Mouse (Mus musculus): Measurements from ENCODE around the gene Palm. TPM values are rescaled to one million over a fixed set of nuclear protein-coding genes. Genes with fewer than 3 reads are reported as not detected.
A peak's percentile ranks its signal among the peaks of the same experiment; 100 is the strongest.

Palm gene
- total RNA-seq, 4 experiments from 2014 or later, result 72.7 to 123 (median 96.1) TPM

DNA sequence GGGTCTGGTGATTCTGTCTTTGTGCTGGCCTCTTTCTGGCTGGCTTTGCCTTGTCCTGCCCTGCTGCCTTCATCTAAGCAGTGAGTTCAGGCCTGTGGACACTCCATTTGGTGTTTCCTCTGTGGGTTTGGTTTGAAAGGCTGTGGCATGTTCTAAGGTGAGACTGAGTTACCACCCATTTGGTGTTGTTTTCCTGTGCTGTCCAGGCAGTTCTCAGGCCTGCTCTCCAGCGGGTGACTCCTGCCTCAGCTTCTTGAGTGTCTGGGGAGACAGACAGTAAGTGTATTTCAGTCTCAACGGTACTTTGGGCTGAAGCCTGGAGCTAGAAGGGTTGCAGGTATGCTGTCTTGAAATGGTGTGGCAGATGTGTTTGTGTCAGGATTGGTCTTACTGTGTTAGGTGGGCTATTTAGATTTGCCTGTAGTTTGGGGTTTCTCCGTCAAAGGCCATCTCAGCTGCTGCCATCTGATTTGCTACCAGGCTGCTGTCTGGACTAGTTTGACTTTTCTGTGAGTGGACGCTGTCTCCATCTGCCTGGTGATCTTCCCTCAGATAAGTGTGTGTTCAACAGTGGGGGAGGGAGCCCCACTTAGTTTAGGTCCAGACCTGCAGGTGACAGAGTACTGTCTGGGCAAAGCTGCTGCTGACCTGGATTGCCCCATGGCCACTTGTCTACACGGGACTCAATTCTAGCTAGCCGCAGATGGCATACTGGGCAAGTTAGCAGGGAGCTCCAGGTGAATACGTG, 63.5 kb downstream of the Palm start:
- no peak for DNase-seq

DNA sequence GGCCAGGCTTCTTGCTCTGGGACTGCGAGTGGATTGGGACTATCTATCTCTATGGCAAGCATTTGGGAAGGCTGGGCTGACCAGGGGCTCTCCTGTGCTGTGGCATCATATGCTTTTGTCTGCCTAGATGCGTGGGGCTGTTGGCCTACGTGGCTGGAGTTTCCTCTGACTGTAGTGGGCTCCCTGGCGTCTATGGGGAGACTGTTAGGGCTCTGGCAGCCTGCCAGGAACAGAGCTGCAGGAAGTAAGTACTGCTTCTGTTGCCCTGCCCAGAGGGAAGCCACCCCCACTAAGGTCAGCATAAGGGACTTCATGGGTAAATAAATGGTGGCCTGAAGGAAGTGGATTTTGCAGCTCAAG, 64.1 kb downstream of the Palm start:
- DNase-seq, result peak; percentile 66

DNA sequence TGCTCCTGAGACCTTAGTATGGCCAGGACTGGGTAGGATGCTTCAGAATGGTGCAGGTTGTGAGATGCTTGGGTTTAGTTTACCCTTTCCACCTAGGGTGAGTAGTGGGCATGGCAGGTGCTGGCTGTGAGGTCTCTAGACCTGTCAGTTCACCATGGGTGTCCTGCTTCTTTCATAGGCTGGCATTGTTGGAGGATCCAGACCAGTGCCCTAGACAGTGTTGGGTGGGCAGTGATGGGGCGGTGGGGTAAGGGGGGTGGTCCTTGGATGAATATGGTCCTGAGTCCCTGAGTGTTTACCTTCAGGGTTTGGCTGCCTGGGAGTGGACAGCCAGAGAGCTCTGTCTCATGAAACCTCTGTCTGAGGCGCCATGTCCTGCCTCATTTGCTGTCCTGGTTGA, 64.5 kb downstream of the Palm start:
- DNase-seq, result no peak

DNA sequence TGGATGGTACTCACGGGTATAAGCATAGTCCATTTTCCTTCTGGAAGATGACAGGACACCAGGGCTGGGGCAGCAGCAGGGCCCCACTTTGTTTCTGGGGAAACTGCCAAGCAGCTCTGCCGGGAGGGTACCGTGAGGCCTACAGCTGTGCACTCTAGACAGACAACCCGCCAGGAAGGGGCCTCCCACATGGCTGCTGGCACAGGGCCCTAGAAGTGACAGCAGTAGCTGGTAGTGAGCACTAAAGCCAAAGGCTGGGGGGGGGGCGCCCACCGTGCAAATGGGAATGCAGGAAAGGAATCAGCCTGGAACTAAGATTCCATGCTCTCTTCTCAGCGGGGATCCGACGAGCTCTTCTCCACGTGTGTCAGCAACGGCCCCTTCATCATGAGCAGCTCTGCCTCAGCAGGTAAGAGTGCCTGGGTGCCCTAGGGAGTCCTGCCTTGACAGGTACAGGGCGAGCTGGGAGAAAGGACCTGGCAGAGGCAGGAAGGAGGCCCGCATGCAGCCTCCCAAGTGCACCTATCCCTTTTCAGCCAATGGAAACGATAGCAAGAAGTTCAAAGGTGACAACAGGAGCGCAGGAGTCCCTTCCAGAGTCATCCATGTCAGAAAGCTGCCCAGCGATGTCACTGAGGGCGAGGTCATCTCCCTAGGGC, 65.2 kb downstream of the Palm start:
- no peak for DNase-seq

DNA sequence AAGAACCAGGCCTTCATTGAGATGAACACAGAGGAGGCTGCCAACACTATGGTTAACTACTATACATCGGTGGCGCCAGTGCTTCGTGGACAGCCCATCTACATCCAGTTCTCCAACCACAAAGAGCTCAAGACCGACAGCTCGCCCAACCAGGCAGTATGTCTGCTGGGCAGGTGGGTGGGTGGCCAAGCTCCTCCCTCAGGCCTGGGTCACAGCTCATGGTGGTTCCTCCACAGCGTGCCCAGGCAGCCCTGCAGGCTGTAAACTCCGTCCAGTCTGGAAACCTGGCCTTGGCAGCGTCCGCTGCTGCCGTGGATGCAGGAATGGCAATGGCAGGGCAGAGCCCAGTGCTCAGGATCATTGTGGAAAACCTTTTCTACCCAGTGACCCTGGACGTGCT, 65.7 kb downstream of the Palm start:
- no peak for DNase-seq

DNA sequence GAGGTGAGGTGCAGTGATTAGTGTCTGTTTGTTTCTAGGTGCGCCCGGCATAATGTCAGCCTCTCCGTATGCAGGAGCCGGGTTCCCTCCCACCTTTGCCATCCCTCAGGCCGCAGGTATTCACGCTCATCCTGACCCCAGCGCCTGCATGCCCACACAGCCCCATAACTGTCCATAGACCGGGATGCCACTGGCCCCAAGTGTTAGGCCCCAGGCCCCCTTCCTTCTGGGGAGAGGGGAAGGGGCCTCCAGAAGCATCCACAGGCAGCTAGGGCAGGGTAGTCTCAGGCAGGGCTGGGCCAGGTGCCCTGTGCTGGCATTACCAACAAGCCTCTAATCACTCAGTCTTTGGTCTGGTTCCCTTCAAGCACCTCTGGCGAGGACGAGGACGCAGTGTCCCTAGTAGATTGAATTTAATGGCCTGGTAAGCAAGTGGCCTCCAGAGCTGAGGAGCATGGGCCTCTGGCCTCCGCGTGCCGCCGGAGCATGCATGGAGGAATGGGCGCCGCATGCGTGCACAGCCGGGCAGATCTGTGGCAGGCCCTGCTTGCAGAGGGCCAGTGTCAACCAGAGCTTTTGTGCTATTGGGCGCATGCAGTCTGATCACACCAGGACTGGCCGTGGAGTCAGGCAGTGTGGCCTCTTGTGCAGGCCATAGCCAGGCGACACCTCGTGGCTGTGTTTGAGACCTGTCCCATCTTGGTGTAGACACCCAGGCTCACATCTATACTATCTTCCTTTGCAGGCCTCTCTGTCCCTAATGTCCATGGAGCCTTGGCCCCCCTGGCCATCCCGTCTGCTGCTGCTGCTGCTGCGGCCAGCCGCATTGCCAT, 66.9 kb downstream of the Palm start:
- DNase-seq, result no peak

DNA sequence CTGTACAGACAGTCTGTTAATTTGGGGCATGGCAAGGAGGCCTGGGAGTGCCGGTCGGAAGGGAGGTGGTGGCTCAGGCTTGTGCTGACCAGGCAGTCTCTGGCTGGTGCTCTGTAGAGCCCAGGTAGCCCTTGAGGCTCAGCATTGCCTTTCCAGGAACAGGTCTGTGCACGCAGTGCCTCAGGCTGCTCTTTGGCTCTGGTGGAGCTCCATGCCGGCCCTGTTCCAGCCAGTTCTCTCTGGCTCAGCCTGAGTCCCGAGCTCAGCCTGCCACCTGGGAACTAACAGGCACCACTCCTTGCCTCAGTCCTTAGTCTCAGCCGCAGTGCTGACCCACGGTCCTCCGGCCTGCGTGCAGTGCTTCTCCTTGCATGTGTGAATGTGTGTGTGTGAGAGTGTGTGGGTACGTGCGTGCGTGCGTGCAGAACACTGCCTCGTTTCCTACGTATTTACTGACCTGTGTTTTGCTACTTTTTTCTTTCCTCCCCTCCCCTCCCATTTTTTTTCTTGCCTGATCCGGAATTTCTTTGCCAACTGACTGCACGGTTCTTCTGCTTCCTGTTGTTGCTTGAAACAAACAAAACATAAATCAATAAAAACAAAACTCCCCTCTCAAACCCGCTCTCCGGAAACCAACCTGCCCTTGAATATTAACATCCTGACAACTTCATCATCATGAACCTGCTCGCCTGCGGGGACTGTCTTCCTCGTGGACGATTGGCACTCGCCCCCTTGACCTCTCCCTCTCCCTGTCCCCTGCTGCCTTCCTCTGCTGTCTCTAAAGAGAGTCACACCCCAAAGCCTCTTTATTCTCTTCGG, 68.1 kb downstream of the Palm start:
- no peak for DNase-seq

DNA sequence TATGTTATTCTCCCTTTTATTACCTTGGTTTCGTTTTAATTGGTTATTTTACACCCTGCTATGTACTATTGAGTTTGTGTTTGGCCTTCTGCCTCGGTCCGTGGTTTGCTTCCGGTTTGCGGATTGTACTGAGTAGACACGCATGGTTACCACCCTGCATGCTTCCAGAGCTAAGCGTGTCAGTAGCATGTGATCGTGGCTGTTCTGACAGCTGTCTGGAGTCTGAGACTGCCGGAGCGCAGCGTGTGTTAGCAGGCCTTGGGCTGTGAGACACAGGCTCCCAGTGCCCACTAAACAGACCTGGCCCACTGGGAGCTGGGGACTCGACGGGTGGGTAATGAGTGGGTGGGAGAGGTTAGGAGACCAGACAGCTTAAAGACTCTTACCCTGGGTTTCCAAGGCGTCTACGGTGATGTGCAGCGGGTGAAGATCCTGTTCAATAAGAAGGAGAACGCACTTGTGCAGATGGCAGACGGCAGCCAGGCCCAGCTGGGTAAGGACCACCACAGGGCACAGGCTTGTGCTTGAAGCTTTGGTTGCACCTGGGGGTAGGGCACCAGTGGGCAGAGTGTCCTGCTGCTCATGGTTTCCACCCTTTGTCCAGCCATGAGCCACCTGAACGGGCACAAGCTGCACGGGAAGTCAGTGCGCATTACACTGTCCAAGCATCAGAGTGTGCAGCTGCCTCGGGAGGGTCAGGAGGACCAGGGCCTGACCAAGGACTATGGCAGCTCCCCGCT, 68.8 kb downstream of the Palm start:
- DNase-seq, result no peak

DNA sequence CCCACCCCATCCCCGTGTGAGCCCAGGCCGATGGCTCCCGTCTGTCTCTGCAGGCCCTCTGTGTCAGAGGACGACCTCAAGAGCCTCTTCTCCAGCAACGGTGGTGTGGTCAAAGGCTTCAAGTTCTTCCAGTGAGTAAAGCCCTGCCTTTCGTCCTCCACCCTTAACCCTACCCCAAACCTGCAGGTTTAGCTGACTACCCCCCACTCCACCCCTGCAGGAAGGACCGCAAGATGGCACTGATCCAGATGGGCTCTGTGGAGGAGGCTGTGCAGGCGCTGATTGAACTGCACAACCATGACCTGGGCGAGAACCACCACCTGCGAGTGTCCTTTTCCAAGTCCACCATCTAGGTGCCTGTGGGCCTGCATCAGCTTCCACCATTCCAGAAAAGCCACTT, 69.6 kb downstream of the Palm start:
- DNase-seq, result no peak

DNA sequence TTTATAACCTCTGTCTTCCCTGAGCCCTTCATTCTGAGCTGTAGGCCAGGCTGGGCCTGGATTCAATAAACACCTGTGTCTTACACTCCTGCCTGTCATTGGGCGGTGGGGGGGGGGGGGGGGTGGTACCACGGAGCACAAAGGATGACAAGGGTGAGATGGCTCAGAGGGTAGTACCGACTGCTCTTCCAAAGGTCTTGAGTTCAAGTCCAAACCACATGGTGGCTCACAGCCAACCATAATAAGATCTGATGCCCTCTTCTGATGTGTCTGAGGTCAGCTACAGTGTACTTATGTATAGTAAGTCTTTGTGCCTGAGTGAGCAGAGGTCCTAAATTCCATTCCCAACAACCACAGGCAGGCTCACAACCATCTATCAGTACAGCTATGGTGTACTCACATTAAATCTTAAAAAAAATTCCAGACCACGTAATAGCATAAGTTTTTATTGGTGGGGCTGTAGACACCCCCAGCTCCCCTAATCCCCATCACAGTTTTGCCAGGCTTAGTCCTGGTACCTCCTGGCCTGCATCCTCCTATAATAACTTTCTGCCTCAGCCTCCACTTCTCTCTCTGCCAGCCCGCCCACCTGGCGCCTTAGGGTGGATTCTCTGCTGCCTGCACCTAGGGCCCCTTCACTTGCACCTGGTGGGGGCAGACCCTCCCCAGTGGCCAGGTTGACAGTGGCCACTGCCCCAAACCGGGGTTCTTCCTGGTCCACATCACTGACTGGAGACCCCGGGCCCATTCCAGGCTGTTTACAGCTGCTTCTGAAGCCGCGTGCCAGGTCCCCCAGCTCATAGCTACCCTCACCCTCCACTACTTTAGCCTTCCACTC, 71.2 kb downstream of the Palm start:
- no peak for DNase-seq

DNA sequence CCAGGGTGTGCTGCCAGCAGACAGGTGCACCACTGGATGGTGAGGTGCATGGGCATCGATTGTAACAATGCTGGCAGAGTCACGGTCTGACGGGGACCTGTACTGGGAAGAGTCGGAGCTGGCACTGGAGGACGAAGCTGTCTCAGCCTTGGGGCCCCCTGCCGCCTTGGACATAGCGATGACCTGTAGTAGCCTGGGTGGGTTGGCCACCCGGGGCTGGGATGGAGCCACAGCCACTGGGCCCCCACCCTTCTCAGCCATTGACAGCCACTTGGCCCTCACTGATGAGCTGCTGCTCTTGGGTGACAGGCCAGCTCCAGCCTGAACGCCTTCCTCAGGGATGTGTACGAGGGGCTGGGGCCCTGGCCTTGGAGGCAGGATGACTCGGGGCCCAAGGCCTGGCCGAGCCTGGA, 71.8 kb downstream of the Palm start:
- DNase-seq, result no peak

DNA sequence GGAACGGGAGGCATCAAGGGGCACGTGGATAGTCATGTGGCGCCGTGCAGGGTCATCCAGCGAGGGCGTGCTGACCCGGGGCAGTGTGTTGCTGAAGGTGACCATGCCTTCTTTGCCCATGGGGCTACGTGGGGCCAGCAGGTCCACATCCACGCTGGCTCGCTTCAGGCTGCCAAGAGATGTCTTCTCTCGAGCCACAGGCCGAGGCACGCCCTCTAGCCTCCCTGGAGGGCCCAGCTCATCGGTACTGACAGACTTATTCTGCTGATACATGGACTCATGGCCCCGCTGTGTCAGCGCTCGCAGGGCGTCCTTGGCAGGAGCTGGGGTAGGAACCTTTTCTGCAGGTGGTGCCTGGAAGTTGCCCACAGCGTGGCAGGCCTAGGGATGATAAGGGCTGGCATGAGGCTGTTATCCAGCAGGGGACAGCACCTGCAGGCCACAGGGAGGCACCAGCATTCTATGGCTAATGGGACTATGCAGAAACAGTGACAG, 72.5 kb downstream of the Palm start:
- peak; percentile 58 for DNase-seq

DNA sequence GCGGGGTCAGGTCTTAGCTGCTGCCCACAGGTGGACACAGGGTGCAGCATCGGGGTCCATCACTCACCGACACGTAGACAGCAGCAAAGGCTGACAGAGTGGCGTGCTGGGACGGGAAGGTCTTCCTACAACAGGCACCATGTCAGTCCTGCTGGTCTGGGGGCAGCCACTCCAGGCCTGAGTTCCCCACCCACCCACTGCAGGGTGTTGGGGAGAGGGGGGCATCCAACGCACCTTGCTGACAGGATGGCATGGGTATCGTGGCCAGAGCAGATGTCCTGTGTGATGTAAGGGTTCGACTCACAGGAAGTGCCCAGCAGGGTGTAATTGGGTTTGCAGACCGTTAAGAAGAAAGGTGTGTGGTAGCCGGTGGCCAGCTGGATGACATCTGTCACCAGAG, 73.2 kb downstream of the Palm start:
- DNase-seq, result no peak

Small RNA genes lying within 50 kb of the gene (microRNA-seq; reads per million reads assigned to microRNA genes)
- gene Mir6910, result 0 reads per million in 2 experiments

Other genes with a start within 250 kb of the Palm start
- gene Mier2, start 238.4 kb upstream of the Palm start, total RNA-seq (2022), result 10 to 100 TPM; 24.2 to 49.8 (median 41.4) TPM
- not detected for gene Theg, start 206.2 kb upstream of the Palm start, total RNA-seq (2022)
- under 1 TPM; 0.12 to 0.31 (median 0.17) TPM for gene C2cd4c, start 179.5 kb upstream of the Palm start, total RNA-seq (2022)
- gene Shc2, start 155.7 kb upstream of the Palm start, total RNA-seq (2022), result 10 to 100 TPM in 1 of 4 experiments, 1 to 10 TPM in 3; 3.6 to 11.4 (median 6.0) TPM
- not detected for gene Odf3l2, start 147.8 kb upstream of the Palm start, total RNA-seq (2022)
- gene Madcam1, start 129.0 kb upstream of the Palm start, total RNA-seq (2022), result not detected
- gene Tpgs1, start 124.2 kb upstream of the Palm start, total RNA-seq (2022), result 10 to 100 TPM; 37.8 to 41.6 (median 39.3) TPM
- gene Cdc34, start 111.4 kb upstream of the Palm start, total RNA-seq (2022), result 10 to 100 TPM; 50.9 to 77.7 (median 69.2) TPM
- 1 to 10 TPM; 1.2 to 2.2 (median 1.7) TPM for gene Gzmm, start 104.6 kb upstream of the Palm start, total RNA-seq (2022)
- 100 to 1,000 TPM; 578 to 598 (median 581) TPM for gene Bsg, start 89.1 kb upstream of the Palm start, total RNA-seq (2022)
- gene Hcn2, start 76.9 kb upstream of the Palm start, total RNA-seq (2022), result 10 to 100 TPM in 2 of 4 experiments, 1 to 10 TPM in 2; 8.1 to 10.9 (median 10.3) TPM
- gene Polrmt, start 47.0 kb upstream of the Palm start, total RNA-seq (2022), result 10 to 100 TPM; 58.5 to 79.0 (median 70.8) TPM
- gene Fgf22, start 38.5 kb upstream of the Palm start, total RNA-seq (2022), result 1 to 10 TPM in 2 of 4 experiments, under 1 TPM in 1, not detected in 1; 0.38 to 1.2 (median 1.1) TPM
- 10 to 100 TPM; 45.2 to 61.9 (median 50.8) TPM for gene Rnf126, start 26.6 kb upstream of the Palm start, total RNA-seq (2022)
- gene Fstl3, start 16.3 kb upstream of the Palm start, total RNA-seq (2022), result 10 to 100 TPM in 2 of 4 experiments, 1 to 10 TPM in 2; 8.8 to 55.0 (median 26.2) TPM
- under 1 TPM in 2 of 4 experiments, not detected in 2; 0.13 to 0.38 TPM for gene Prss57, start 2.6 kb upstream of the Palm start, total RNA-seq (2022)
- gene Misp, start 27.4 kb downstream of the Palm start, total RNA-seq (2022), result under 1 TPM; 0.64 to 0.95 (median 0.70) TPM
- 100 to 1,000 TPM; 249 to 275 (median 255) TPM for gene Ptbp1, start 60.9 kb downstream of the Palm start, total RNA-seq (2022)
- under 1 TPM in 1 of 4 experiments, not detected in 3; 0.35 TPM for gene Prtn3, start 80.9 kb downstream of the Palm start, total RNA-seq (2022)
- 1 to 10 TPM; 1.7 to 4.3 (median 3.0) TPM for gene Plppr3, start 81.1 kb downstream of the Palm start, total RNA-seq (2022)
- not detected for gene Elane, start 92.7 kb downstream of the Palm start, total RNA-seq (2022)
- gene Cfd, start 97.3 kb downstream of the Palm start, total RNA-seq (2022), result 1,000 to 10,000 TPM in 2 of 4 experiments, 100 to 1,000 TPM in 2; 123 to 1,857 (median 821) TPM
- gene Med16, start 115.4 kb downstream of the Palm start, total RNA-seq (2022), result 10 to 100 TPM; 50.9 to 60.7 (median 57.8) TPM
- not detected for gene Gm26602, start 117.3 kb downstream of the Palm start, total RNA-seq (2022)
- 1 to 10 TPM; 1.1 to 5.6 (median 4.0) TPM for gene Kiss1r, start 123.4 kb downstream of the Palm start, total RNA-seq (2022)
- 100 to 1,000 TPM in 3 of 4 experiments, 10 to 100 TPM in 1; 99.4 to 132 (median 112) TPM for gene R3hdm4, start 127.6 kb downstream of the Palm start, total RNA-seq (2022)
- gene Arid3a, start 133.5 kb downstream of the Palm start, total RNA-seq (2022), result 1 to 10 TPM; 5.3 to 9.8 (median 7.5) TPM
- gene Wdr18, start 166.6 kb downstream of the Palm start, total RNA-seq (2022), result 10 to 100 TPM; 31.7 to 43.0 (median 36.6) TPM
- gene Grin3b, start 177.1 kb downstream of the Palm start, total RNA-seq (2022), result 1 to 10 TPM in 1 of 4 experiments, under 1 TPM in 1, not detected in 2; 0.83 to 1.4 TPM
- 100 to 1,000 TPM; 132 to 155 (median 141) TPM for gene Tmem259, start 190.8 kb downstream of the Palm start, total RNA-seq (2022)
- 10 to 100 TPM; 23.9 to 36.3 (median 30.0) TPM for gene Cnn2, start 195.0 kb downstream of the Palm start, total RNA-seq (2022)
- gene Abca7, start 202.9 kb downstream of the Palm start, total RNA-seq (2022), result 10 to 100 TPM; 21.6 to 35.5 (median 27.8) TPM
- 10 to 100 TPM in 2 of 4 experiments, 1 to 10 TPM in 2; 6.4 to 10.6 (median 8.5) TPM for gene Arhgap45, start 223.1 kb downstream of the Palm start, total RNA-seq (2022)
- 100 to 1,000 TPM in 1 of 4 experiments, 10 to 100 TPM in 3; 79.1 to 104 (median 94.4) TPM for gene Polr2e, start 246.2 kb downstream of the Palm start, total RNA-seq (2022)

All from adrenal gland, adult 8-10 months (tissue).